Comparison of ENCODE assay signal across 18 mouse cellular contexts in the genomic region with DNA sequence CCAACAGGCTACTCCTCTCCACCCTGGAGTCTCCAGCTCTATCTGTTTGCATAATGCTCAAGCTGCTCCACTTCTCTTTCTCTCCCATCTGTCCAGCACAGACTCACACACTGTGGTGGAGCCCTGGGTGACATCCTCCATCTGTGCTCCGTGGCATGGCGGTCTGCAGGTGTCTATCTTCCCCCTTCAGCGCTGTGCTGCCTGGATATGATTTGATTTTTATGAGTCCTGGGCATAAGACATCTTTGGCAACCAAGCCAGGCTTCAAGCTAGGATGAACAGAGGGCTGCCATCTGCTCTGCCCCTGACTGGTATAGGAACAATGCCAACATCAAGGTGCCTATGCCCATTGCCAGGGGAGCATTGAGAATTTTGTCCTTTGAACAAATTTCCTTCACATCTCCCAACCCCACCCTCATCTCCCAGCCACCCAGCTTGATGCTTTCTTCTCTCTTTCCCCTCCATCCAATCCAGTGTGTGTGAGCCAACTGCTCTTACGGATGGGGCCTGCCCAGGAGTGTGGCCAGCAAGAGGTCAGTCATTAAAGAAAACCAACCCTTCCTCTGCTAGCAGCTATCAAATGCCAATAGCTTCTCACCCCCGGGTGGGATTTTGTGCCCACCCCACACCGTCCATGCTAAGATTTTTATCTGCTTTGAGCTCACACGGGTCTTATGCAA. TPM values are rescaled to one million over a fixed set of nuclear protein-coding genes. Genes with fewer than 3 reads are reported as not detected.
A peak's percentile ranks its signal among the peaks of the same experiment; 100 is the strongest.
DNase-seq lines count a peak whose midpoint lies in the region; ATAC-seq lines count a peak whose summit lies in the region.
"Had no signal": no experiment of that assay in that cellular context is flagged by ENCODE, and none has a peak within 500 bp of the region (broad histone marks: within the 10 kb centered on the region; RNA-seq: fewer than 3 reads in every experiment).

No protein-coding gene starts in this region.

- no peak overlapping the region for H3K9ac ChIP-seq in forebrain, embryonic 15.5 days (replicated peaks)
- H3K9ac ChIP-seq in lung, embryonic 15.5 days = no peak overlapping the region
- no peak overlapping the region for H3K9ac ChIP-seq in forebrain, embryonic 16.5 days (replicated peaks; ENCODE audit: low read depth, low read length)
- H3K9ac ChIP-seq in intestine, embryonic 16.5 days (ENCODE audit: low read depth, low read length) = no peak overlapping the region
- H3K9ac ChIP-seq: embryonic facial prominence, embryonic 12.5 days; intestine, embryonic 15.5 days; neural tube, embryonic 12.5 days had no signal

- peaks cover 6% of the 10 kb centered on the region; the same call in 1 of the 2 replicates for H3K4me1 ChIP-seq in forebrain, embryonic 15.5 days
- H3K4me1 ChIP-seq in forebrain, embryonic 10.5 days = no peaks in the 10 kb centered on the region
- peaks cover 36% of the 10 kb centered on the region for H3K4me1 ChIP-seq in lung, embryonic 15.5 days
- H3K4me1 ChIP-seq in forebrain, embryonic 16.5 days (replicated peaks; ENCODE audit: control insufficient read depth, insufficient read depth, low read length) = peaks cover 10% of the 10 kb centered on the region
- H3K4me1 ChIP-seq in intestine, embryonic 16.5 days (ENCODE audit: control insufficient read depth, insufficient read depth, low read length) = no peaks in the 10 kb centered on the region; the same call in 1 of the 2 replicates
- H3K4me1 ChIP-seq: embryonic facial prominence, embryonic 12.5 days; intestine, embryonic 15.5 days; neural tube, embryonic 12.5 days had no signal

- no peak for DNase-seq in forebrain, embryonic 10.5 days (ENCODE audit: extremely low spot score, low spot score)
- no peak for DNase-seq in lung, postnatal 25 days (ENCODE audit: low spot score)
- peak; percentile 85 to 91 for DNase-seq in cerebellum, adult 18-20 months
- DNase-seq: layer of hippocampus, adult 9-11 months; thymus, adult 18-20 months had no signal

- no peaks in the 10 kb centered on the region for H3K9me3 ChIP-seq in forebrain, embryonic 15.5 days
- no peaks in the 10 kb centered on the region for H3K9me3 ChIP-seq in forebrain, embryonic 10.5 days
- H3K9me3 ChIP-seq in lung, embryonic 15.5 days = no peaks in the 10 kb centered on the region
- no peaks in the 10 kb centered on the region for H3K9me3 ChIP-seq in forebrain, embryonic 16.5 days (ENCODE audit: control insufficient read depth, low read length)
- no peaks in the 10 kb centered on the region for H3K9me3 ChIP-seq in intestine, embryonic 16.5 days (ENCODE audit: control insufficient read depth, low read length)
- H3K9me3 ChIP-seq: embryonic facial prominence, embryonic 12.5 days; intestine, embryonic 15.5 days; megakaryocyte, embryonic 14.5 days; neural tube, embryonic 12.5 days had no signal

- no peak overlapping the region for H3K4me2 ChIP-seq in forebrain, embryonic 15.5 days (replicated peaks)
- H3K4me2 ChIP-seq in lung, embryonic 15.5 days = no peak overlapping the region
- no peak overlapping the region for H3K4me2 ChIP-seq in forebrain, embryonic 16.5 days (ENCODE audit: low read length)
- no peak overlapping the region for H3K4me2 ChIP-seq in intestine, embryonic 16.5 days (ENCODE audit: low read depth, low read length)
- H3K4me2 ChIP-seq: embryonic facial prominence, embryonic 12.5 days; intestine, embryonic 15.5 days; neural tube, embryonic 12.5 days had no signal

- H3K36me3 ChIP-seq in forebrain, embryonic 15.5 days = no peaks in the 10 kb centered on the region
- no peaks in the 10 kb centered on the region for H3K36me3 ChIP-seq in forebrain, embryonic 10.5 days (replicated peaks)
- H3K36me3 ChIP-seq in lung, embryonic 15.5 days = no peaks in the 10 kb centered on the region
- H3K36me3 ChIP-seq in forebrain, embryonic 16.5 days (ENCODE audit: control insufficient read depth, insufficient read depth) = no peaks in the 10 kb centered on the region
- no peaks in the 10 kb centered on the region for H3K36me3 ChIP-seq in intestine, embryonic 16.5 days (ENCODE audit: control insufficient read depth, insufficient read depth, low read length)
- H3K36me3 ChIP-seq: embryonic facial prominence, embryonic 12.5 days; intestine, embryonic 15.5 days; neural tube, embryonic 12.5 days had no signal

- WGBS in forebrain, embryonic 15.5 days = 65% methylated on average over 7 of the region's 7 CpGs
- WGBS in forebrain, embryonic 10.5 days = 89% methylated on average over 7 of the region's 7 CpGs
- 75% methylated on average over 7 of the region's 7 CpGs for WGBS in lung, embryonic 15.5 days
- WGBS in forebrain, embryonic 16.5 days = 70% methylated on average over 7 of the region's 7 CpGs
- WGBS in intestine, embryonic 16.5 days = 84% methylated on average over 7 of the region's 7 CpGs

- peak; percentile 92 for ATAC-seq in forebrain, embryonic 15.5 days (replicated peaks)
- 0 out of 2 replicates have a peak, but pooled peaks have one; percentile 3 for ATAC-seq in lung, embryonic 15.5 days (ENCODE audit: borderline replicate concordance, extremely low read depth, low FRiP score, low TSS enrichment)
- peak; percentile 93 for ATAC-seq in forebrain, embryonic 16.5 days
- ATAC-seq in intestine, embryonic 16.5 days = no peak
- ATAC-seq in granulocyte monocyte progenitor cell, adult 5-6 weeks (replicated peaks; ENCODE audit: poor library complexity, severe bottlenecking) = no peak

- H3K27me3 ChIP-seq in forebrain, embryonic 15.5 days = no peaks in the 10 kb centered on the region
- H3K27me3 ChIP-seq in forebrain, embryonic 10.5 days (ENCODE audit: poor library complexity, severe bottlenecking) = peaks cover 6% of the 10 kb centered on the region; the same call in 1 of the 2 replicates
- peaks cover 19% of the 10 kb centered on the region; the same call in 1 of the 2 replicates for H3K27me3 ChIP-seq in lung, embryonic 15.5 days
- no peaks in the 10 kb centered on the region for H3K27me3 ChIP-seq in forebrain, embryonic 16.5 days (replicated peaks; ENCODE audit: control insufficient read depth, insufficient read depth, low read length)
- no peaks in the 10 kb centered on the region for H3K27me3 ChIP-seq in intestine, embryonic 16.5 days (replicated peaks; ENCODE audit: control insufficient read depth, insufficient read depth, low read length)
- H3K27me3 ChIP-seq: embryonic facial prominence, embryonic 12.5 days; intestine, embryonic 15.5 days; neural tube, embryonic 12.5 days had no signal

- H3K4me3 ChIP-seq in forebrain, embryonic 15.5 days = no peak overlapping the region
- H3K4me3 ChIP-seq in forebrain, embryonic 10.5 days = no peak overlapping the region
- no peak overlapping the region for H3K4me3 ChIP-seq in lung, embryonic 15.5 days
- no peak overlapping the region for H3K4me3 ChIP-seq in forebrain, embryonic 16.5 days (replicated peaks; ENCODE audit: low read length)
- no peak overlapping the region for H3K4me3 ChIP-seq in intestine, embryonic 16.5 days (ENCODE audit: low read length)
- H3K4me3 ChIP-seq: embryonic facial prominence, embryonic 12.5 days; gastrocnemius, adult 2 months; intestine, embryonic 15.5 days; megakaryocyte, embryonic 14.5 days; neural tube, embryonic 12.5 days had no signal

- H3K27ac ChIP-seq in forebrain, embryonic 15.5 days (replicated peaks) = peak overlapping the region; percentile 41; the same call in 1 of the 2 replicates
- H3K27ac ChIP-seq in forebrain, embryonic 10.5 days = no peak overlapping the region
- no peak overlapping the region for H3K27ac ChIP-seq in lung, embryonic 15.5 days
- H3K27ac ChIP-seq in forebrain, embryonic 16.5 days (ENCODE audit: low read length) = peak overlapping the region; percentile 12; the same call in 1 of the 2 replicates
- H3K27ac ChIP-seq in intestine, embryonic 16.5 days (ENCODE audit: low read length) = no peak overlapping the region
- H3K27ac ChIP-seq: embryonic facial prominence, embryonic 12.5 days; intestine, embryonic 15.5 days; neural tube, embryonic 12.5 days had no signal

RNA-seq across cellular contexts. Expression of a gene that starts 3.2 kb away (rescaled TPM):
- not detected in 2 replicates for polyA plus RNA-seq in forebrain, embryonic 15.5 days (2015; fragmentation: Nextera tagmentation; extraction: Ambion mirVana)
- 0.06 and 0.24 TPM in 2 replicates for polyA plus RNA-seq in forebrain, embryonic 10.5 days (2016; fragmentation: Nextera tagmentation; extraction: Ambion mirVana)
- polyA plus RNA-seq in lung, embryonic 15.5 days (2015; fragmentation: Nextera tagmentation; extraction: Ambion mirVana) = 0.16 and 0.40 TPM in 2 replicates
- polyA plus RNA-seq in forebrain, embryonic 16.5 days (2015; fragmentation: Nextera tagmentation; extraction: Ambion mirVana) = 0.33 TPM in 1 of 2 replicates, not detected in the other
- 1.0 and 1.4 TPM in 2 replicates for polyA plus RNA-seq in intestine, embryonic 16.5 days (2015; fragmentation: Nextera tagmentation; extraction: Ambion mirVana)
- not detected in 2 replicates for total RNA-seq in granulocyte monocyte progenitor cell, adult 5-6 weeks (2014; fragmentation: Nextera tagmentation)
- 1.2 TPM in 1 of 2 replicates, not detected in the other for total RNA-seq in granulocyte monocyte progenitor cell, adult 5-6 weeks (2017)
- total RNA-seq: gastrocnemius, adult 2 months; heart, postnatal 10 days; left cerebral cortex, postnatal 36 days had no signal
- polyA plus RNA-seq: neural tube, embryonic 12.5 days had no signal

RNA-seq across cellular contexts. Expression of a gene that starts 8.3 kb away (rescaled TPM):
- polyA plus RNA-seq in forebrain, embryonic 15.5 days (2015; fragmentation: Nextera tagmentation; extraction: Ambion mirVana) = 19.6 and 22.8 TPM in 2 replicates
- 45.4 and 47.6 TPM in 2 replicates for polyA plus RNA-seq in forebrain, embryonic 10.5 days (2016; fragmentation: Nextera tagmentation; extraction: Ambion mirVana)
- polyA plus RNA-seq in lung, embryonic 15.5 days (2015; fragmentation: Nextera tagmentation; extraction: Ambion mirVana) = 32.2 and 32.9 TPM in 2 replicates
- 20.8 and 22.3 TPM in 2 replicates for polyA plus RNA-seq in forebrain, embryonic 16.5 days (2015; fragmentation: Nextera tagmentation; extraction: Ambion mirVana)
- 22.9 and 25.4 TPM in 2 replicates for polyA plus RNA-seq in intestine, embryonic 16.5 days (2015; fragmentation: Nextera tagmentation; extraction: Ambion mirVana)
- total RNA-seq in granulocyte monocyte progenitor cell, adult 5-6 weeks (2014; fragmentation: Nextera tagmentation) = 23.5 and 23.9 TPM in 2 replicates
- 14.9 and 18.1 TPM in 2 replicates for total RNA-seq in granulocyte monocyte progenitor cell, adult 5-6 weeks (2017)

RNA-seq across cellular contexts. Expression of a gene that starts 13.7 kb away (rescaled TPM):
- polyA plus RNA-seq in forebrain, embryonic 15.5 days (2015; fragmentation: Nextera tagmentation; extraction: Ambion mirVana) = not detected in 2 replicates
- polyA plus RNA-seq in forebrain, embryonic 10.5 days (2016; fragmentation: Nextera tagmentation; extraction: Ambion mirVana) = not detected in 2 replicates
- polyA plus RNA-seq in lung, embryonic 15.5 days (2015; fragmentation: Nextera tagmentation; extraction: Ambion mirVana) = not detected in 2 replicates
- not detected in 2 replicates for polyA plus RNA-seq in forebrain, embryonic 16.5 days (2015; fragmentation: Nextera tagmentation; extraction: Ambion mirVana)
- polyA plus RNA-seq in intestine, embryonic 16.5 days (2015; fragmentation: Nextera tagmentation; extraction: Ambion mirVana) = 0.32 TPM in 1 of 2 replicates, not detected in the other
- not detected in 2 replicates for total RNA-seq in granulocyte monocyte progenitor cell, adult 5-6 weeks (2014; fragmentation: Nextera tagmentation)
- total RNA-seq in granulocyte monocyte progenitor cell, adult 5-6 weeks (2017) = not detected in 2 replicates
- total RNA-seq: gastrocnemius, adult 2 months; heart, postnatal 10 days; left cerebral cortex, postnatal 36 days had no signal
- polyA plus RNA-seq: embryonic facial prominence, embryonic 12.5 days; neural tube, embryonic 12.5 days had no signal

RNA-seq across cellular contexts. Expression of a gene that starts 24.0 kb away (rescaled TPM):
- polyA plus RNA-seq in forebrain, embryonic 15.5 days (2015; fragmentation: Nextera tagmentation; extraction: Ambion mirVana) = not detected in 2 replicates
- 0.33 and 0.48 TPM in 2 replicates for polyA plus RNA-seq in forebrain, embryonic 10.5 days (2016; fragmentation: Nextera tagmentation; extraction: Ambion mirVana)
- 0.12 and 0.20 TPM in 2 replicates for polyA plus RNA-seq in lung, embryonic 15.5 days (2015; fragmentation: Nextera tagmentation; extraction: Ambion mirVana)
- polyA plus RNA-seq in forebrain, embryonic 16.5 days (2015; fragmentation: Nextera tagmentation; extraction: Ambion mirVana) = not detected in 2 replicates
- 0.28 and 0.34 TPM in 2 replicates for polyA plus RNA-seq in intestine, embryonic 16.5 days (2015; fragmentation: Nextera tagmentation; extraction: Ambion mirVana)
- not detected in 2 replicates for total RNA-seq in granulocyte monocyte progenitor cell, adult 5-6 weeks (2014; fragmentation: Nextera tagmentation)
- not detected in 2 replicates for total RNA-seq in granulocyte monocyte progenitor cell, adult 5-6 weeks (2017)
- total RNA-seq: gastrocnemius, adult 2 months; heart, postnatal 10 days; left cerebral cortex, postnatal 36 days had no signal
- polyA plus RNA-seq: lung, adult 2 months had no signal

RNA-seq across cellular contexts. Expression of a gene that starts 32.9 kb away (rescaled TPM):
- polyA plus RNA-seq in forebrain, embryonic 15.5 days (2015; fragmentation: Nextera tagmentation; extraction: Ambion mirVana) = not detected in 2 replicates
- polyA plus RNA-seq in forebrain, embryonic 10.5 days (2016; fragmentation: Nextera tagmentation; extraction: Ambion mirVana) = 0.35 TPM in 1 of 2 replicates, not detected in the other
- not detected in 2 replicates for polyA plus RNA-seq in lung, embryonic 15.5 days (2015; fragmentation: Nextera tagmentation; extraction: Ambion mirVana)
- polyA plus RNA-seq in forebrain, embryonic 16.5 days (2015; fragmentation: Nextera tagmentation; extraction: Ambion mirVana) = not detected in 2 replicates
- 0.18 TPM in 1 of 2 replicates, not detected in the other for polyA plus RNA-seq in intestine, embryonic 16.5 days (2015; fragmentation: Nextera tagmentation; extraction: Ambion mirVana)
- total RNA-seq in granulocyte monocyte progenitor cell, adult 5-6 weeks (2014; fragmentation: Nextera tagmentation) = not detected in 2 replicates
- not detected in 2 replicates for total RNA-seq in granulocyte monocyte progenitor cell, adult 5-6 weeks (2017)
- total RNA-seq: gastrocnemius, adult 2 months; heart, postnatal 10 days; left cerebral cortex, postnatal 36 days had no signal
- polyA plus RNA-seq: embryonic facial prominence, embryonic 12.5 days; intestine, embryonic 15.5 days; lung, adult 2 months; neural tube, embryonic 12.5 days had no signal

Comparison
In these comparisons a context has a peak if more than half of its experiments do, and no peak if none do; other contexts are left out.
1. H3K27ac ChIP-seq: peak in forebrain, embryonic 15.5 days (single experiment) and forebrain, embryonic 16.5 days (single experiment); none in forebrain, embryonic 10.5 days (single experiment), lung, embryonic 15.5 days (single experiment) and intestine, embryonic 16.5 days (single experiment).
2. ATAC-seq: peak in forebrain, embryonic 15.5 days (single experiment), lung, embryonic 15.5 days (single experiment) and forebrain, embryonic 16.5 days (single experiment); none in intestine, embryonic 16.5 days (single experiment) and granulocyte monocyte progenitor cell, adult 5-6 weeks (single experiment).
3. DNase-seq: peak in cerebellum, adult 18-20 months (2 of 2); none in forebrain, embryonic 10.5 days (single experiment) and lung, postnatal 25 days (single experiment).